Mouse (Mus musculus) lung, postnatal 36 days (tissue): ENCODE measurements around the gene Mecr.
"Not testable (repeated sequence)": the region's sequence is repeated elsewhere in the genome, so short reads cannot be mapped to it uniquely, and the experiment has no call there.

Experiments used
- DNase-seq: peaks from one replicate; pipeline ENCODE4 v3.0.0; 2022; ENCODE audit warnings: mixed read lengths

Mecr gene

GRCm38 (mm10) chr4:131843290-131843743 lies at the start of gene Mecr:
Gene Mecr (plus strand): TSS chr4:131843470.
- DNase-seq, result peak; percentile 97

DNA sequence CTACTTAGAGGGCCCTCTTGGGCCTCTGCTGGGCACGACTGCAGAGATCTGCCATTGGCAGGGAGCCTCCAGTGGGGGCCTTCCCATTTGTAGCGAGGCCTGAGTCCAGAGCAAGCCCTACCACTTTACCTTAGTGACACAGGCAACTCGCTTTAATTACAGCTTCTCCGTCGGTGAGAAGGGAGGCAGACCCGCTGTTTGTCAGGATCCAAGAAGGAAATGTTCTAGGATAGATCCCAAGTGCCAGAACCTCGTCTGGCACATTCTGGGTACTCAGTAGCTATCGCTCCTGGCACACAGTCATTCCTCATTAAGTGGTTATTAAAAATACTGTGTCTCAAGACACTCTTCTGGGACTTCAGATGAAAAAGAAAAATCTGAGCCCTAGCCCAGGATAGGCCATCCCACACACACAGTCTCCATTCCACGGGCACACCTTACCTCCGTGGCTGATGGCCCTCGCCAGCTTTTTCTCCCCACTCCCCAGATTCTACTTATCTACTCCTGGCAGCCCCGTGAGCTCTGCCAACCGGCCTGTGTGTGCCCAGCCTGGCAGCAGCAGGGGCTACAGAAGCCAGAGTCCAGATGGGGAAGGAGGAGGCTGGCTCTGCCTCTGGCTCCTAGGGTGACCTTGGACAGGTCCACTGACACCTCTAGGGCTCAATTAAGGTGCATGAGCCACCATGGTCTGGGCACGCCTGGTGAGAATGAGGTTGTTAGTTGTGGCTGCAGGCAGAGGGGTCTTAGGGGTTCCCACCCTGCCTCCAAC lies 46.8 kb upstream of the Mecr start:
- no peak for DNase-seq

DNA sequence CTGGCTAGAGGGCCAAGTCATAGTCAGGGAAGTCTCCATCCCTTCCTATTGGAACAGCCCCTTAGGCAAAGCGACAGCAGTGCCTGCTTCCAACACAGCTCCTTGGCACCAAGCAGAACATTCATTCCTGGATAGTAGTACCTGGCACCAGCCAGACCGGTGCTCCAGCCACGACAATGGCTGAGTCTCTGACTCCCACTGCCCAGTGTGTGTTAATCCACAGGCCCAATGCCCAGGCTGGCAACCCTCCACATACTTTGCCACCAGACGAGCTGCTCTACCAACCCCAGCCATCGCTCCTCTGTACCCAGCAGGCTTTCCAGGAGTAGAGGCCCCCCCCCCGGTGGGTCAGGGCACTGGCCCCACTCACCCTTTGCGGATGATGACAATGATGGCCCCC lies 45.8 kb upstream of the Mecr start:
- DNase-seq, result peak; percentile 49

GRCm38 (mm10) chr4:131797920-131798319 lies 45.4 kb upstream of the Mecr start:
- DNase-seq, result no peak

DNA sequence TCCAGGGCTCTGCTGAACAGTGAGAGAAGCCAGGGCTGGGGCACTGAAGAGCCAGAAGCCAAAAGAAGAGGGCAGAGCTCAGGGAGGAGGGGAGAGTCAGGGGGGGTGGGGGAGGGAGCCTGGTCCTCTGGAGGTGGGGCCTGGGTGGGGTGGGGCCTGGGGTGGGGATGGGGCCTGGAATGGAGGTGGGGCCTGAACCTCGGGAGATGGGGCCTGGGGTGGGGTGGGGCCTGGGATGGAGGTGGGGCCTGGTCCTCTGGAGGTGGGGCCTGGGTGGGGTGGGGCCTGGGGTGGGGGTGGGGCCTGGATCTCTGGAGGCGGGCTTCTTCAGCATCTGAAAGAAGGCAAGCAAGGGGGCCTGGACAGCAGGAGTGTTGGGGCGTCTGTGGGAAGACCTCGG lies 44.3 kb upstream of the Mecr start:
- DNase-seq, result no peak

- no peak for DNase-seq
Observed at GRCm38 (mm10) chr4:131803846-131804245, 39.4 kb upstream of the Mecr start.

DNA sequence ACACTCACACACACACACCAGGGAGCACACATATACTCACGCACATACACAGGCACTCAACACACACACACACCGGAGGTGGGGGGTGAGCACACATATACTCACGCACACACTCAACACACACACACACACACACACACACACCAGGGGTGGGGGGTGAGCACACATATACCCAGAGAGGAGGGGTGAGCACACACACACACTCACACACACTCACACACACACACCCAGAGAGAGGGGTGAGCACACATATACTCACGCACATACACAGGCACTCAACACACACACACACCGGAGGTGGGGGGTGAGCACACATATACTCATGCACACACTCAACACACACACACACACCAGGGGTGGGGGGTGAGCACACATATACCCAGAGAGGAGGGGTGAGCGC lies 38.5 kb upstream of the Mecr start:
- not testable (repeated sequence) for DNase-seq

DNA sequence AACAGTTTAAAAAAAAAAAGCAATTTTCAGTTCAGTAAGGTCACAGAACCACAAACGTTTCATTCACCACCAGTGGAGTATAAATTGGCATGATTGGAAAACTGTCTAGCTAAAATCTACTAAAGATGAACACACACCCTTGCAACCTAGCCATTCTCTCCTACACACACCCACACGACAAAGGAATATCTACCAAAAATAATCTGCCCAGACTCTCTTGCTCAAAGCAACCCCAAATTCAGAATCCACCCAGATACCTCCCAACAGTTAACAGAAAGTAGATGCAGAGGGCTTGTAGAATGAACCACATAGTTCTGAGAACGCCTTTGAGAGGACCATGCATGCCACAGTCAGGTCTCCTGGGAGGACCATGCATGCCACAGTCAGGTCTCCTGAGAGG lies 38.0 kb upstream of the Mecr start:
- DNase-seq, result no peak

DNA sequence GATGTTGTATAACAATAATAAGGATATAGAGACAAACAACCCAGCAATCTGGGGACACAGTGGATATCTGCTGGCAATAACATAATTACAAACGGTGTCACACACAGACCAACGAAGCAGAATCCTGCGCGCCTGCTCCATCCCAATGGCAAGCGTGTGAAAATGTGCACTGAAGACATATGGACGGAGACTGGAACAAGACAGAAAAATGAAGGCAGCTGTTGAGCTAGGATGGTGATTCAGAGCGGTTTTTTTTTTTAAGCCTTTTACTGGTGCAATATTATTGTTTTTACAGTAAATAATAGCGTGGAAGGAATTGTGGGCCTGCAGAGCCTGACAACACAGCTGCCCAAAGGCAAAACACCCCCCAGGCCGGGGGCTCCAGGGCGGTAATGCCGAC lies 30.8 kb upstream of the Mecr start:
- no peak for DNase-seq

GRCm38 (mm10) chr4:131813798-131814197 lies 29.5 kb upstream of the Mecr start:
- peak; percentile 42 for DNase-seq

GRCm38 (mm10) chr4:131814869-131815268 lies 28.4 kb upstream of the Mecr start:
- DNase-seq, result peak; percentile 32

GRCm38 (mm10) chr4:131815774-131816173 lies 27.5 kb upstream of the Mecr start:
- DNase-seq, result no peak

- DNase-seq, result no peak
Observed at GRCm38 (mm10) chr4:131818926-131819325, 24.3 kb upstream of the Mecr start.

- no peak for DNase-seq
Observed at GRCm38 (mm10) chr4:131821161-131821731, 22.0 kb upstream of the Mecr start.

GRCm38 (mm10) chr4:131822583-131822982 lies 20.7 kb upstream of the Mecr start:
- DNase-seq, result no peak

DNA sequence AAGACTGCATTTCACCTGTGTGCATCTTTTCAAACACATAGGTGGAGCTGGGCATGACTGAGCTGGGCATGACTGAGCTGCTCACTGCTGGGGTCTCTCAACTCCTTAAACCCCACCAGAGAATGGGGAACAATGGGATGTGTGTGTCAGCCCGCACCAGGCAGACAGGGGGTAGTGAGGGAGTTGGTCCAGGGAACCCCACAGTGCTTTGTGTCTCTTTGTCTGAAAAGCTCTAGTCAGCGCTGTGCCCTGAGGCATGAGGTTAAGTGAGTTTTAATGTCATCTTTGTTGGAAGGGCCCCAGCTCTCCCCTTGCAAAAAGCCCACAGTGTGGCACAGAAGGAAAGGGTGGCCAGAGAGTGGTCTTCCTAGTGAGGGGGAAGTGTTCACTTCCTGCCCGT lies 18.3 kb upstream of the Mecr start:
- DNase-seq, result no peak

GRCm38 (mm10) chr4:131825830-131826229 lies 17.4 kb upstream of the Mecr start:
- DNase-seq, result peak; percentile 68

GRCm38 (mm10) chr4:131826905-131827304 lies 16.4 kb upstream of the Mecr start:
- no peak for DNase-seq

DNA sequence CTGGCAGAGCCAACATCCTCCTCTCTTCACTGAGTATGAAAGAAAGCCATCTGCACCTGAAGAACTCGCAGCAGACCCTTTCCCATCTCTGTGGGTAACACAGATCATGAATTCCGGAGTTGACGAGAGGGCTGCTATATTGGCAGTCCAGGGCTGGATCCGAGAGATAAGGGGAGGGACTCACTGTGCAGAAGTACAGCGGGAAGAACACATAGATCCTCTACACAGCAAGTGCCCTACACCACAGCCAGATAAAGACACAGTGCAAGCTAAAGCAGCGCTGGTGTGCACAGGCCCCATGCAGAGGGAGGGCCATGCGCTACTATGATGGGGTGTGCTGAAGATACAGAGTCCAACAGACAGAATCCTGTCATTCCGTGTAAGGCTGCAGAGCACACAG lies 14.1 kb upstream of the Mecr start:
- DNase-seq, result no peak

- peak; percentile 47 for DNase-seq
Observed at GRCm38 (mm10) chr4:131831546-131832045, 11.7 kb upstream of the Mecr start.

GRCm38 (mm10) chr4:131832759-131833407 lies 10.4 kb upstream of the Mecr start:
- DNase-seq, result no peak

GRCm38 (mm10) chr4:131833971-131834609 lies 9.2 kb upstream of the Mecr start:
- peak; percentile 70 for DNase-seq

- DNase-seq, result peak; percentile 51
Observed at GRCm38 (mm10) chr4:131836351-131836881, 6.9 kb upstream of the Mecr start.
